ENCODE assay signal across 23 mouse cellular contexts in genomic region chr15:83662106-83662505, GRCm38 (mm10).
DNase-seq lines count a peak whose midpoint lies in the region; ATAC-seq lines count a peak whose summit lies in the region.
"Had no signal": no experiment of that assay in that cellular context is flagged by ENCODE, and none has a peak within 500 bp of the region (broad histone marks: within the 10 kb centered on the region; RNA-seq: fewer than 3 reads in every experiment).

No protein-coding gene starts in this region.

- no peak overlapping the region for H3K9ac ChIP-seq in midbrain, embryonic 11.5 days (ENCODE audit: low read length)
- no peak overlapping the region for H3K9ac ChIP-seq in midbrain, embryonic 15.5 days
- peak overlapping the region; percentile 27; the same call in 1 of the 2 replicates for H3K9ac ChIP-seq in embryonic facial prominence, embryonic 13.5 days
- H3K9ac ChIP-seq: limb, embryonic 12.5 days; liver, postnatal 0 days had no signal

- H3K36me3 ChIP-seq in midbrain, embryonic 11.5 days (ENCODE audit: control insufficient read depth, insufficient read depth, low read length) = no peaks in the 10 kb centered on the region
- no peaks in the 10 kb centered on the region for H3K36me3 ChIP-seq in midbrain, embryonic 15.5 days (replicated peaks)
- no peaks in the 10 kb centered on the region for H3K36me3 ChIP-seq in embryonic facial prominence, embryonic 13.5 days
- H3K36me3 ChIP-seq: limb, embryonic 12.5 days had no signal

- H3K4me1 ChIP-seq in midbrain, embryonic 11.5 days (ENCODE audit: control insufficient read depth, insufficient read depth, low read length) = peaks cover 22% of the 10 kb centered on the region
- H3K4me1 ChIP-seq in midbrain, embryonic 15.5 days = no peaks in the 10 kb centered on the region
- H3K4me1 ChIP-seq in embryonic facial prominence, embryonic 13.5 days = peaks cover 32% of the 10 kb centered on the region

- H3K4me2 ChIP-seq in midbrain, embryonic 11.5 days = no peak overlapping the region
- H3K4me2 ChIP-seq in midbrain, embryonic 15.5 days = no peak overlapping the region
- H3K4me2 ChIP-seq in embryonic facial prominence, embryonic 13.5 days = no peak overlapping the region
- H3K4me2 ChIP-seq: heart, embryonic 11.5 days; limb, embryonic 12.5 days; liver, embryonic 11.5 days had no signal

- DNase-seq in embryo, embryonic 10.5 days (ENCODE audit: low spot score) = peak; percentile 43
- DNase-seq in embryo, embryonic 11 days = no peak
- DNase-seq in midbrain, embryonic 11.5 days (ENCODE audit: low spot score, missing footprints) = peak; percentile 89
- peak; percentile 43 for DNase-seq in retina, postnatal 7 days (ENCODE audit: low read depth, low spot score)
- no peak for DNase-seq in urinary bladder, postnatal 14 days (ENCODE audit: low spot score)
- no peak for DNase-seq in thymus, postnatal 4 days
- DNase-seq: cerebellum, adult 2 months; cerebellum, postnatal 36 days; kidney, postnatal 25 days; layer of hippocampus, postnatal 36 days; liver, postnatal 0 days; right cerebral cortex, postnatal 14 days; thymus, adult 2 months had no signal

- H3K27me3 ChIP-seq in midbrain, embryonic 11.5 days (ENCODE audit: control insufficient read depth, insufficient read depth, low read length) = peaks cover 14% of the 10 kb centered on the region; the same call in 1 of the 2 replicates
- peaks cover 12% of the 10 kb centered on the region; the same call in 1 of the 2 replicates for H3K27me3 ChIP-seq in midbrain, embryonic 15.5 days (replicated peaks)
- H3K27me3 ChIP-seq in embryonic facial prominence, embryonic 13.5 days = no peaks in the 10 kb centered on the region; the same call in 1 of the 2 replicates

- no peak overlapping the region for H3K27ac ChIP-seq in midbrain, embryonic 11.5 days (ENCODE audit: low read depth, low read length)
- no peak overlapping the region for H3K27ac ChIP-seq in midbrain, embryonic 15.5 days
- H3K27ac ChIP-seq in embryonic facial prominence, embryonic 13.5 days = no peak overlapping the region
- H3K27ac ChIP-seq: layer of hippocampus, adult 2 months; limb, embryonic 12.5 days; macrophage; stomach, postnatal 0 days had no signal

- H3K9me3 ChIP-seq in midbrain, embryonic 11.5 days (ENCODE audit: control insufficient read depth, low read length) = no peaks in the 10 kb centered on the region
- H3K9me3 ChIP-seq in midbrain, embryonic 15.5 days = no peaks in the 10 kb centered on the region
- H3K9me3 ChIP-seq in embryonic facial prominence, embryonic 13.5 days = no peaks in the 10 kb centered on the region
- H3K9me3 ChIP-seq: limb, embryonic 12.5 days had no signal

- peak; percentile 55; the same call in 1 of the 2 replicates for ATAC-seq in midbrain, embryonic 11.5 days (ENCODE audit: low FRiP score)
- ATAC-seq in midbrain, embryonic 15.5 days (replicated peaks) = no peak
- no peak for ATAC-seq in embryonic facial prominence, embryonic 13.5 days (ENCODE audit: insufficient number of reproducible peaks, insufficient read depth, low FRiP score, low TSS enrichment, low read depth)
- ATAC-seq: intestine, postnatal 0 days; liver, postnatal 0 days; lung, postnatal 0 days had no signal

- H3K4me3 ChIP-seq in midbrain, embryonic 11.5 days (ENCODE audit: low read depth, low read length) = no peak overlapping the region
- H3K4me3 ChIP-seq in midbrain, embryonic 15.5 days = no peak overlapping the region
- H3K4me3 ChIP-seq in embryonic facial prominence, embryonic 13.5 days = no peak overlapping the region
- H3K4me3 ChIP-seq: layer of hippocampus, adult 2 months; limb, embryonic 12.5 days had no signal

- WGBS in midbrain, embryonic 11.5 days = 18% methylated on average over 7 of the region's 7 CpGs
- WGBS in midbrain, embryonic 15.5 days = 28% methylated on average over 7 of the region's 7 CpGs
- 21% methylated on average over 7 of the region's 7 CpGs for WGBS in embryonic facial prominence, embryonic 13.5 days

Comparison
In these comparisons a context has a peak if more than half of its experiments do, and no peak if none do; other contexts are left out.
1. DNase-seq: peak in embryo, embryonic 10.5 days (single experiment), midbrain, embryonic 11.5 days (single experiment) and retina, postnatal 7 days (single experiment); none in embryo, embryonic 11 days (single experiment), urinary bladder, postnatal 14 days (single experiment) and thymus, postnatal 4 days (single experiment).